Mouse (Mus musculus) lung, postnatal 0 days (tissue): ENCODE data around the gene Gm17662. TPM values are rescaled to one million over a fixed set of nuclear protein-coding genes. Genes with fewer than 3 reads are reported as not detected.

Experiments used
- ATAC-seq: fragments of 200-750 bp; cut with Nextera tagmentation; 2 replicates; pipeline ENCODE4 v1.8.0; 2017; ENCODE audit warnings: moderate library complexity
- DNase-seq: peaks from one replicate; pipeline ENCODE4 v3.0.0-alpha.2; 2016; ENCODE audit warnings: low spot score
- H3K27ac ChIP-seq: fragments of 300-500 bp; sonication (generic); 2 replicates; pipeline ENCODE4 v1.5.1; 2014; ENCODE audit warnings: antibody characterized with exemption, mild to moderate bottlenecking, low read length, mixed read lengths
- H3K27me3 ChIP-seq: fragments of 300-500 bp; sonication (generic); replicated peaks from 2 replicates; pipeline ENCODE4 v1.6.1; 2014; ENCODE audit warnings: low read length, mixed read lengths; ENCODE audit not compliant: insufficient read depth
- H3K36me3 ChIP-seq: fragments of 300-500 bp; sonication (generic); 2 replicates; pipeline ENCODE4 v1.6.1; 2014; ENCODE audit warnings: low read length, mixed read lengths; ENCODE audit not compliant: insufficient read depth
- H3K4me1 ChIP-seq: fragments of 300-500 bp; sonication (generic); 2 replicates; pipeline ENCODE4 v1.6.1; 2014; ENCODE audit warnings: antibody characterized with exemption, low read depth, low read length, mixed read lengths; ENCODE audit not compliant: insufficient read depth
- H3K4me2 ChIP-seq: fragments of 300-500 bp; sonication (generic); replicated peaks from 2 replicates; pipeline ENCODE4 v1.6.1; 2014; ENCODE audit warnings: low read depth, mild to moderate bottlenecking, low read length, moderate library complexity, mixed read lengths
- H3K4me3 ChIP-seq: fragments of 300-500 bp; sonication (generic); 2 replicates; pipeline ENCODE4 v1.5.1; 2014; ENCODE audit warnings: low read depth, low read length
- H3K9ac ChIP-seq: fragments of 300-500 bp; sonication (generic); replicated peaks from 2 replicates; pipeline ENCODE4 v1.6.1; 2014; ENCODE audit warnings: low read depth, mild to moderate bottlenecking
- H3K9me3 ChIP-seq: fragments of 300-500 bp; sonication (generic); 2 replicates; pipeline ENCODE4 v1.6.1; 2016; ENCODE audit warnings: low read length, mixed read lengths
- CTCF ChIP-seq: IDR thresholded peaks from 2 replicates; pipeline ENCODE4 v1.5.1; 2016; ENCODE audit warnings: antibody characterized with exemption, mild to moderate bottlenecking
- EP300 ChIP-seq: IDR thresholded peaks from 2 replicates; pipeline ENCODE4 v1.6.1; 2016; ENCODE audit warnings: antibody characterized with exemption, mild to moderate bottlenecking, control low read depth
- WGBS: fragments of 180-500 bp; shearing (Covaris S2); extraction: QIAGEN DNeasy Blood & Tissue Kit; methylation state at CpG from one replicate; pipeline ENCODE4 v1.1.7; 2014; 5-methylcytosine and 5-hydroxymethylcytosine counted together
- polyA plus RNA-seq: library from polyadenylated mRNA; unstranded; fragments of >200 nt; fragmentation: Nextera tagmentation; extraction: Ambion mirVana; gene quantifications from 2 replicates; pipeline ENCODE4 v1.2.1, GENCODE M21; 2015

Gene Gm17662
- polyA plus RNA-seq, 1 experiment from 2014 or later, result not detected

- 51% methylated on average over 4 of the region's 4 CpGs for WGBS
These were observed 37.2 kb upstream of the Gm17662 start for GRCm38 (mm10) chr4:104819891-104820290.

GRCm38 (mm10) chr4:104823597-104824101 lies 33.5 kb upstream of the Gm17662 start:
- DNase-seq (no peak), ATAC-seq (no peak)
- Histone ChIP-seq H3K4me1 (no peaks in the 10 kb centered on the region), H3K9ac (no peak overlapping the region), H3K4me3 (no peak overlapping the region), H3K27me3 (no peaks in the 10 kb centered on the region), H3K9me3 (no peaks in the 10 kb centered on the region), H3K36me3 (no peaks in the 10 kb centered on the region), H3K4me2 (no peak overlapping the region), H3K27ac (no peak overlapping the region)
- no peak for TF ChIP-seq EP300
- TF ChIP-seq CTCF, result no peak
- WGBS, result 72% methylated on average over 4 of the region's 4 CpGs

More at GRCm38 (mm10) chr4:104819891-104820290, 37.2 kb upstream of the Gm17662 start:
- H3K4me1 ChIP-seq, result no peaks in the 10 kb centered on the region
- no peaks in the 10 kb centered on the region for H3K36me3 ChIP-seq
- no peak overlapping the region for H3K4me3 ChIP-seq
- H3K4me2 ChIP-seq, result no peak overlapping the region
- H3K27me3 ChIP-seq, result no peaks in the 10 kb centered on the region
- H3K27ac ChIP-seq, result no peak overlapping the region
- ATAC-seq, result no peak
- H3K9me3 ChIP-seq, result no peaks in the 10 kb centered on the region
- no peak overlapping the region for H3K9ac ChIP-seq
- TF ChIP-seq CTCF, result no peak
- DNase-seq, result no peak

- Histone ChIP-seq H3K4me2 (no peak overlapping the region), H3K36me3 (no peaks in the 10 kb centered on the region), H3K9ac (no peak overlapping the region), H3K4me1 (no peaks in the 10 kb centered on the region), H3K4me3 (no peak overlapping the region), H3K27ac (no peak overlapping the region), H3K27me3 (no peaks in the 10 kb centered on the region), H3K9me3 (no peaks in the 10 kb centered on the region)
- DNase-seq (no peak), ATAC-seq (no peak)
- 65% methylated on average over 7 of the region's 7 CpGs for WGBS
- no peak for TF ChIP-seq EP300
- no peak for TF ChIP-seq CTCF
These were observed 32.6 kb upstream of the Gm17662 start for GRCm38 (mm10) chr4:104824381-104825077.

DNA sequence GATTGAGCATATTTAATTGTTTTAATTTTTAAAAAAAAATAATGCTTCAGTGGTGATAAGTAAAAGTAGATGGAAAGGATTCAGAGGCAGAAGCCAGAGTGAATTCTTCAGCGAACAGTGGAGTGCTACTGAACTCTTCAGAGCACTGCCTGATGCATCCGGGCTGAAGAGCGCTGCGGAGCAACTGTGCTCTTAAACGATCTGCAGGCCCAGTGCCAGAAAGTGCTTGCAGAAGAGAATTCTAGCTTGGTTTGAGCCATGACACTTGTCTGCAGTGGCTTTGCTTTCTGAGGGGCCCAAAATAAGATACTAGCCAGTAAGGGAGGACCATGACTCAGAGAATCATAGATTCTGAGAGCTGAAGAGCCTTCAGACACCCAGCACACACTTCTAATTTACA lies 28.2 kb upstream of the Gm17662 start:
- Histone ChIP-seq H3K27ac (no peak overlapping the region), H3K9me3 (no peaks in the 10 kb centered on the region), H3K9ac (no peak overlapping the region), H3K4me1 (no peaks in the 10 kb centered on the region), H3K4me3 (no peak overlapping the region), H3K27me3 (no peaks in the 10 kb centered on the region), H3K36me3 (no peaks in the 10 kb centered on the region), H3K4me2 (no peak overlapping the region)
- no peak for ATAC-seq
- TF ChIP-seq EP300 (no peak), CTCF (no peak)
- 51% methylated on average over 5 of the region's 5 CpGs for WGBS
- no peak for DNase-seq

- no peaks in the 10 kb centered on the region for H3K9me3 ChIP-seq
- TF ChIP-seq EP300, result no peak
- TF ChIP-seq CTCF, result no peak
- no peak overlapping the region for H3K27ac ChIP-seq
- no peak overlapping the region for H3K9ac ChIP-seq
- ATAC-seq (no peak), DNase-seq (no peak)
- no peaks in the 10 kb centered on the region for H3K27me3 ChIP-seq
- no peaks in the 10 kb centered on the region for H3K36me3 ChIP-seq
- H3K4me2 ChIP-seq, result no peak overlapping the region
- H3K4me1 ChIP-seq, result no peaks in the 10 kb centered on the region
- 58% methylated on average over 5 of the region's 5 CpGs for WGBS
- H3K4me3 ChIP-seq, result no peak overlapping the region
These were observed 22.0 kb upstream of the Gm17662 start for GRCm38 (mm10) chr4:104835096-104835495.

- no peak overlapping the region for H3K4me2 ChIP-seq
- H3K9me3 ChIP-seq, result no peaks in the 10 kb centered on the region
- DNase-seq (no peak), ATAC-seq (no peak)
- no peak overlapping the region for H3K27ac ChIP-seq
- H3K9ac ChIP-seq, result no peak overlapping the region
- no peaks in the 10 kb centered on the region for H3K27me3 ChIP-seq
- WGBS, result 64% methylated on average over 2 of the region's 2 CpGs
- H3K36me3 ChIP-seq, result no peaks in the 10 kb centered on the region
- TF ChIP-seq EP300 (no peak), CTCF (no peak)
- no peaks in the 10 kb centered on the region for H3K4me1 ChIP-seq
- H3K4me3 ChIP-seq, result no peak overlapping the region
These were observed 18.8 kb upstream of the Gm17662 start for GRCm38 (mm10) chr4:104838342-104838741.
